Mouse (Mus musculus) heart, postnatal 0 days (tissue): ENCODE measurements around the gene Flvcr2. TPM values are rescaled to one million over a fixed set of nuclear protein-coding genes. Genes with fewer than 3 reads are reported as not detected.
A peak's percentile ranks its signal among the peaks of the same experiment; 100 is the strongest.

Source experiments
- ATAC-seq: fragments of 200-750 bp; cut with Nextera tagmentation; 2 replicates; pipeline ENCODE4 v1.8.0; 2017; ENCODE audit warnings: low read depth, moderate number of reproducible peaks, moderate library complexity; ENCODE audit not compliant: insufficient read depth
- DNase-seq: peaks from one replicate; pipeline ENCODE4 v3.0.0-alpha.2; 2016; ENCODE audit warnings: low spot score
- H3K27ac ChIP-seq: fragments of 300-500 bp; sonication (generic); 2 replicates; pipeline ENCODE4 v1.5.1; 2014; ENCODE audit warnings: low read depth, mild to moderate bottlenecking
- H3K27me3 ChIP-seq: fragments of 300-500 bp; sonication (generic); 2 replicates; pipeline ENCODE4 v1.6.1; 2014; ENCODE audit warnings: low read length, mixed read lengths; ENCODE audit not compliant: control insufficient read depth, insufficient read depth
- H3K36me3 ChIP-seq: fragments of 300-500 bp; sonication (generic); replicated peaks from 2 replicates; pipeline ENCODE4 v1.6.1; 2014; ENCODE audit warnings: low read length, mixed read lengths; ENCODE audit not compliant: control insufficient read depth, insufficient read depth
- H3K4me1 ChIP-seq: fragments of 300-500 bp; sonication (generic); 2 replicates; pipeline ENCODE4 v1.6.1; 2014; ENCODE audit warnings: antibody characterized with exemption; ENCODE audit not compliant: control insufficient read depth, insufficient read depth
- H3K4me2 ChIP-seq: fragments of 300-500 bp; sonication (generic); 2 replicates; pipeline ENCODE4 v1.6.1; 2014; ENCODE audit warnings: low read depth, mild to moderate bottlenecking, low read length, moderate library complexity
- H3K4me3 ChIP-seq: fragments of 300-500 bp; sonication (generic); 2 replicates; pipeline ENCODE4 v1.5.1; 2014; ENCODE audit warnings: low read depth, low read length
- H3K9ac ChIP-seq: fragments of 300-500 bp; sonication (generic); replicated peaks from 2 replicates; pipeline ENCODE4 v1.6.1; 2014; ENCODE audit warnings: low read depth, low read length, mixed read lengths
- H3K9me3 ChIP-seq: fragments of 300-500 bp; sonication (generic); replicated peaks from 2 replicates; pipeline ENCODE4 v1.6.1; 2016; ENCODE audit warnings: low read length; ENCODE audit not compliant: control insufficient read depth
- CTCF ChIP-seq: IDR thresholded peaks from 2 replicates; pipeline ENCODE4 v1.5.1; 2016; ENCODE audit warnings: antibody characterized with exemption, control low read depth, low read depth
- EP300 ChIP-seq: IDR thresholded peaks from 2 replicates; pipeline ENCODE4 v1.6.1; 2016; ENCODE audit warnings: antibody characterized with exemption, low read depth
- WGBS: fragments of 180-500 bp; shearing (Covaris S2); extraction: QIAGEN DNeasy Blood & Tissue Kit; methylation state at CpG from one replicate; pipeline ENCODE4 v1.1.7; 2014; 5-methylcytosine and 5-hydroxymethylcytosine counted together
- polyA plus RNA-seq: library from polyadenylated mRNA; unstranded; fragments of >200 nt; fragmentation: Nextera tagmentation; extraction: Ambion mirVana; gene quantifications from 2 replicates; pipeline ENCODE4 v1.2.1, GENCODE M21; 2015
- total RNA-seq: library from RNA; depleted of rRNA; stranded (reverse); fragments of >200 nt; gene quantifications from 2 replicates; pipeline ENCODE4 v1.2.3, GENCODE M21; 2014; ENCODE audit warnings: low replicate concordance

Gene Flvcr2
- total and polyA plus RNA-seq, 2 experiments from 2014 or later: 7.3 to 28.2 TPM

GRCm38 (mm10) chr12:85766287-85766686, 19.9 kb downstream of the Flvcr2 start:
- Histone ChIP-seq H3K4me2 (no peak overlapping the region), H3K36me3 (no peaks in the 10 kb centered on the region), H3K27ac (peak overlapping the region; percentile 47), H3K9me3 (no peaks in the 10 kb centered on the region), H3K4me3 (no peak overlapping the region), H3K4me1 (peaks cover 25% of the 10 kb centered on the region), H3K9ac (no peak overlapping the region), H3K27me3 (no peaks in the 10 kb centered on the region)
- peak; percentile 37; the same call in 1 of the 2 replicates for ATAC-seq
- 63% methylated on average over 3 of the region's 3 CpGs for WGBS
- DNase-seq: no peak
- TF ChIP-seq CTCF (no peak), EP300 (no peak)

GRCm38 (mm10) chr12:85767750-85768149, 21.4 kb downstream of the Flvcr2 start:
- no peak for ATAC-seq
- no peak overlapping the region for H3K27ac ChIP-seq
- H3K9me3 ChIP-seq: no peaks in the 10 kb centered on the region
- no peak overlapping the region for H3K4me2 ChIP-seq
- peaks cover 25% of the 10 kb centered on the region for H3K4me1 ChIP-seq
- H3K27me3 ChIP-seq: no peaks in the 10 kb centered on the region
- 53% methylated on average over 4 of the region's 4 CpGs for WGBS
- no peak for TF ChIP-seq CTCF
- no peak for TF ChIP-seq EP300
- no peak overlapping the region for H3K4me3 ChIP-seq
- H3K36me3 ChIP-seq: no peaks in the 10 kb centered on the region
- DNase-seq: no peak
- no peak overlapping the region for H3K9ac ChIP-seq

DNA sequence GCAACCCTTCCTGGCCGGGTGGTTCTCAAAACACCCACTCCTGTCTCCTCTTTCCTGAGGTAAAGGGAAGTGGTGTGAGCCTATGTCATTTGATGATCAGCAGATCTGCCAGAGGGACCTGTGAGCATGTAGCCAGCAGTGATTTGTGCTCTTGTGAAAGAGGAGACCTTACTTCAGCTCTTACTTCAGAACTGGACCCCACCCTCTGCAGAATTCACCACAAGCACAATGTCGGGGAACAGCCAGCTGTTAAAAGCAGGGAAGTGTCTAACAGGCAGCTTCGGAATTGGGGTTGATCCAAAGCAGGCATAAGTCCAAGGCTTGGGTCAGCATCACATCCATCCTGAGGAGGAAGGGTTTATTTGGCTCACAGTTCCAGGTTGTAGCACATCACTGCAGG, 25.0 kb downstream of the Flvcr2 start:
- Histone ChIP-seq H3K9me3 (peaks cover 7% of the 10 kb centered on the region; the same call in 1 of the 2 replicates), H3K4me2 (no peak overlapping the region), H3K36me3 (no peaks in the 10 kb centered on the region), H3K4me1 (peaks cover 2% of the 10 kb centered on the region), H3K27me3 (no peaks in the 10 kb centered on the region), H3K9ac (no peak overlapping the region), H3K4me3 (no peak overlapping the region), H3K27ac (no peak overlapping the region)
- WGBS: 35% methylated on average over 3 of the region's 3 CpGs
- ATAC-seq (no peak), DNase-seq (no peak)
- TF ChIP-seq EP300 (no peak), CTCF (no peak)

- TF ChIP-seq CTCF (no peak), EP300 (no peak)
- no peak overlapping the region for H3K27ac ChIP-seq
- WGBS: 70% methylated on average over 3 of the region's 3 CpGs
- DNase-seq (no peak), ATAC-seq (no peak)
- H3K27me3 ChIP-seq: no peaks in the 10 kb centered on the region
- H3K36me3 ChIP-seq: no peaks in the 10 kb centered on the region
- H3K9ac ChIP-seq: no peak overlapping the region
- no peak overlapping the region for H3K4me3 ChIP-seq
- no peak overlapping the region for H3K4me2 ChIP-seq
- no peaks in the 10 kb centered on the region for H3K4me1 ChIP-seq
- peaks cover 2% of the 10 kb centered on the region; the same call in 1 of the 2 replicates for H3K9me3 ChIP-seq
These were observed 32.6 kb downstream of the Flvcr2 start for GRCm38 (mm10) chr12:85778962-85779361.

DNA sequence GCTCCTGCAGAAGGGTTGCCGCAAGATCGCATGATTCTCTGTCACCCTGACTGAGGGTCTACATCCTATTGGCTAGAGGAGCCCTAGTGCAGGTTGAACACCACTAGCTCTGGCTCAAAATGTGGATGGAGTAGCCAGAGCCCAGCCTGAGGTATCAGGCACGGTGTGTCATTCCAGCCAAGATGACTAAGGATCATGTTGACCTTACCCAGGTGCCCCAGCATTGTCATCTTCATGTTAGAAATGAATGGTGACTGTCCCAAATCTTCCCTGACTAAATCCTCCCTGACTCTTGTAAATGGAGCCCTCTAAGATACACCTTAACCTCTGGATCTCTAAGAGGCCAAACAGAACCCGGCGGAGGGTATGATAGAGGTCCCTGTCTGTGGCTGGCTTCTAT, 33.4 kb downstream of the Flvcr2 start:
- Histone ChIP-seq H3K27ac (no peak overlapping the region), H3K4me2 (no peak overlapping the region), H3K36me3 (no peaks in the 10 kb centered on the region), H3K9ac (no peak overlapping the region), H3K4me3 (no peak overlapping the region), H3K4me1 (no peaks in the 10 kb centered on the region), H3K9me3 (no peaks in the 10 kb centered on the region), H3K27me3 (no peaks in the 10 kb centered on the region)
- no peak for TF ChIP-seq CTCF
- no peak for TF ChIP-seq EP300
- 89% methylated on average over 5 of the region's 5 CpGs for WGBS
- DNase-seq (no peak), ATAC-seq (no peak)

DNA sequence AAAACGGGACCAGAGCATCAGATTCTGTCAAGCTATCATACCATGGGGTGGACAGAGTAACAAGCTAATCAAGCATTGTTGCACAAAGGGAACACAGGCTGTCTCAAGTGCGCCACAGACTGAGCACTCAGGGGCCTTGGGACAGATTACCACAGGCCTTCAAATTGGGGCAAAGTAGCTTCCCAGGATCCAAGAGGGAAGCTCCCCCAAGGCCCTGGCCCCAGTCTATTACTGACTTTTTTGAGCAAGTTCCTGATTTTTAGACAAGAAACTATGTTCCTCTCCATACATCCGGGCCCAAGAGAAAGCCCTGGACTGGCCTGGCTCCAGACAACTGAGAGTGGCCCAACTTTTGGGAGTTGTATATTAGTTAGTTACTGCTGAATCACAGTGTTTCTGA, 35.3 kb downstream of the Flvcr2 start:
- H3K9ac ChIP-seq: no peak overlapping the region
- no peaks in the 10 kb centered on the region for H3K36me3 ChIP-seq
- 84% methylated on average over 3 of the region's 3 CpGs for WGBS
- no peaks in the 10 kb centered on the region for H3K9me3 ChIP-seq
- DNase-seq (no peak), ATAC-seq (no peak)
- no peaks in the 10 kb centered on the region for H3K4me1 ChIP-seq
- TF ChIP-seq EP300 (no peak), CTCF (no peak)
- H3K4me3 ChIP-seq: no peak overlapping the region
- no peak overlapping the region for H3K4me2 ChIP-seq
- H3K27me3 ChIP-seq: no peaks in the 10 kb centered on the region
- no peak overlapping the region for H3K27ac ChIP-seq
